Mouse (Mus musculus) heart, postnatal 0 days (tissue): ENCODE results near the gene Cmtm8. TPM values are rescaled to one million over a fixed set of nuclear protein-coding genes. Genes with fewer than 3 reads are reported as not detected.

ENCODE experiments used
- ATAC-seq: fragments of 200-750 bp; cut with Nextera tagmentation; 2 replicates; pipeline ENCODE4 v1.8.0; 2017; ENCODE audit warnings: low read depth, moderate number of reproducible peaks, moderate library complexity; ENCODE audit not compliant: insufficient read depth
- DNase-seq: peaks from one replicate; pipeline ENCODE4 v3.0.0-alpha.2; 2016; ENCODE audit warnings: low spot score
- H3K27ac ChIP-seq: fragments of 300-500 bp; sonication (generic); 2 replicates; pipeline ENCODE4 v1.5.1; 2014; ENCODE audit warnings: low read depth, mild to moderate bottlenecking
- H3K27me3 ChIP-seq: fragments of 300-500 bp; sonication (generic); 2 replicates; pipeline ENCODE4 v1.6.1; 2014; ENCODE audit warnings: low read length, mixed read lengths; ENCODE audit not compliant: control insufficient read depth, insufficient read depth
- H3K36me3 ChIP-seq: fragments of 300-500 bp; sonication (generic); replicated peaks from 2 replicates; pipeline ENCODE4 v1.6.1; 2014; ENCODE audit warnings: low read length, mixed read lengths; ENCODE audit not compliant: control insufficient read depth, insufficient read depth
- H3K4me1 ChIP-seq: fragments of 300-500 bp; sonication (generic); 2 replicates; pipeline ENCODE4 v1.6.1; 2014; ENCODE audit warnings: antibody characterized with exemption; ENCODE audit not compliant: control insufficient read depth, insufficient read depth
- H3K4me2 ChIP-seq: fragments of 300-500 bp; sonication (generic); 2 replicates; pipeline ENCODE4 v1.6.1; 2014; ENCODE audit warnings: low read depth, mild to moderate bottlenecking, low read length, moderate library complexity
- H3K4me3 ChIP-seq: fragments of 300-500 bp; sonication (generic); 2 replicates; pipeline ENCODE4 v1.5.1; 2014; ENCODE audit warnings: low read depth, low read length
- H3K9ac ChIP-seq: fragments of 300-500 bp; sonication (generic); replicated peaks from 2 replicates; pipeline ENCODE4 v1.6.1; 2014; ENCODE audit warnings: low read depth, low read length, mixed read lengths
- H3K9me3 ChIP-seq: fragments of 300-500 bp; sonication (generic); replicated peaks from 2 replicates; pipeline ENCODE4 v1.6.1; 2016; ENCODE audit warnings: low read length; ENCODE audit not compliant: control insufficient read depth
- CTCF ChIP-seq: IDR thresholded peaks from 2 replicates; pipeline ENCODE4 v1.5.1; 2016; ENCODE audit warnings: antibody characterized with exemption, control low read depth, low read depth
- EP300 ChIP-seq: IDR thresholded peaks from 2 replicates; pipeline ENCODE4 v1.6.1; 2016; ENCODE audit warnings: antibody characterized with exemption, low read depth
- WGBS: fragments of 180-500 bp; shearing (Covaris S2); extraction: QIAGEN DNeasy Blood & Tissue Kit; methylation state at CpG from one replicate; pipeline ENCODE4 v1.1.7; 2014; 5-methylcytosine and 5-hydroxymethylcytosine counted together
- polyA plus RNA-seq: library from polyadenylated mRNA; unstranded; fragments of >200 nt; fragmentation: Nextera tagmentation; extraction: Ambion mirVana; gene quantifications from 2 replicates; pipeline ENCODE4 v1.2.1, GENCODE M21; 2015
- total RNA-seq: library from RNA; depleted of rRNA; stranded (reverse); fragments of >200 nt; gene quantifications from 2 replicates; pipeline ENCODE4 v1.2.3, GENCODE M21; 2014; ENCODE audit warnings: low replicate concordance

Cmtm8 gene
- total and polyA plus RNA-seq, 2 experiments from 2014 or later = 14.4 to 14.8 TPM

DNA sequence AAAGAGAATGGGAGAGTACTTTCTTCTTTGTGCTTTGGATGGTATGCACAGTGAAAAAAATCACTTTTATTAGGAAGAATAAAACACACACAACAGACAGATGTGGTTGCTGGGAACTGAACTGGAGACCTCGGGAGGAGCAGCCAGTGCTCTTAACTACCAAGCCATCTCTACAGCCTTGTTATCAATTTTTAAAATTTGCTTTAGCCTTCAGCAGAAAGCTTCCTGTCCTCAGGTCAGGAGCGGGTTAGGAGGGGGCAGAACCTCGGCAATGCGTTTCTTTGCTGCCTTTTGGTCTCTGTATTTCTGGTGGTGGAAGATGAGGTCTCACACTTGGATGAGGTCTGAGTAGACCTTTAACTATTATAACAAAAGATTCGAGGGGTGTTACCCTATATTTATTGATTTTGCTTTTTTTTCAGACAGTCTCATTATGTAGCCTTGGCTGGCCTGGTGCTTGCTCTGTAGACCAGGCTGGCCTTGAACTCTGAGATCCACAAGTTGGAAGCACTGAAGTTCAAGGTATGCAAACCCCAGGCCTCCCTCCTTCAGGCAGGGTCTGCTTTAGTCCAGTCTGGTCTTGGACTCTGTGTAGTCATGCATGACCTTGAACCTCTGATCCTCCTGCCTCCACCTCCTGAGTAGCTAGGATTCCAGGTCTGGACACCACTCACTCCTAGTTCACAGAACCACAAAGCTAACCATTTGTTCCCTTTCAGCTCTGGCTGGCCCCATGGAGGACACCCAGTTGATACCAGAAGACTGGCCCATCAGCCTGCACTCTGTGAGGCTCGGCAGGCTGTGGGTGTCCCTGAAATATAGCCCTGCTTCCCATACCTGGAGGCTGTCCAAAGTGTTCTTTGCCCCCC, 66.5 kb downstream of the Cmtm8 start:
- Histone ChIP-seq H3K9me3 (no peaks in the 10 kb centered on the region), H3K4me3 (no peak overlapping the region), H3K9ac (no peak overlapping the region), H3K27ac (no peak overlapping the region), H3K27me3 (no peaks in the 10 kb centered on the region), H3K4me2 (no peak overlapping the region), H3K4me1 (peaks cover 9% of the 10 kb centered on the region; the same call in 1 of the 2 replicates), H3K36me3 (peaks cover 5% of the 10 kb centered on the region; the same call in 1 of the 2 replicates)
- no peak for ATAC-seq
- 62% methylated on average over 6 of the region's 6 CpGs for WGBS
- TF ChIP-seq CTCF (no peak), EP300 (no peak)
- DNase-seq = no peak

DNA sequence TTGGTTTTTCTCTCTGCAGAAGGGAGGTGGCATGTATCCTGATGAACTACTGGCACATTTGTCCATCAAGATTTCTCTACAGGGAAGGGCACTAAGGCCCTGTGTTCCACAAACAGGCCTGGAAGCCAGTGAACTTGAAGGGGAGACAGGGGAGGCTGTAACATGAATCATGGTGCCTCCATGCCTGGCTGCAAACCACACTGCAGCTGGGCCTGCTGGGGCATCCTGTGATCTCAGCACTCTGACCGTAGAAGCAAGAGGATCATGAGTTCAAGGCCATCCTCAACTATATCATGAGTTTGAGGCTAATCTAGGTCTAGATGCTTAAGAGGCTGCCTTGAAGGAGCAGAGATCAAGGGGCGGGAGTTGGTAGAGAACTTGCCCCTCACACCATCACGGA, 67.6 kb downstream of the Cmtm8 start:
- peaks cover 12% of the 10 kb centered on the region; the same call in 1 of the 2 replicates for H3K36me3 ChIP-seq
- no peak overlapping the region for H3K4me2 ChIP-seq
- WGBS = 75% methylated on average over 3 of the region's 3 CpGs
- no peak overlapping the region for H3K27ac ChIP-seq
- DNase-seq (no peak), ATAC-seq (no peak)
- TF ChIP-seq CTCF = no peak
- no peak for TF ChIP-seq EP300
- no peaks in the 10 kb centered on the region for H3K27me3 ChIP-seq
- H3K9ac ChIP-seq = no peak overlapping the region
- no peaks in the 10 kb centered on the region for H3K9me3 ChIP-seq
- H3K4me1 ChIP-seq = peaks cover 6% of the 10 kb centered on the region; the same call in 1 of the 2 replicates
- no peak overlapping the region for H3K4me3 ChIP-seq

DNA sequence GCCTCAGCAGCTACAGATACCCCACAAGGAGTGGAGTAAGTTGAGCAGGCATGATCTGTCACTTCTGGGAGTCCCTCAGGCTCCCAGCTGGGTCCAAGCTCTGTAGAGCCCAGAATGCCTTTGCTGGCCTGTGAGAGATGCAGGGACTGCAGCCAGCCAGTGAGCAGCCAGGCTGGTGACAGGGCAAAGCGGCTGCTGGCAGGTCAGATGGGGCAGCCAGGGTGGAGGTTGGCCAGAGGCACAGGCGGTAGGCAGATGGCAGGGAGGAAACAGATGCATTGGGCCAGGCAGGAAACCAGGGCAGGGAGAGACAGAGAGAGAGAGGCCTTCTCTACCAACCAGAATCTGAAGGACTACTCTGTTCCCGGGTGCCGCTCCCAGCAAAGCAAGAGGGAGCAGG, 68.7 kb downstream of the Cmtm8 start:
- 44% methylated on average over 4 of the region's 4 CpGs for WGBS
- no peaks in the 10 kb centered on the region for H3K9me3 ChIP-seq
- DNase-seq (no peak), ATAC-seq (peak; percentile 52)
- TF ChIP-seq CTCF = no peak
- no peak for TF ChIP-seq EP300
- H3K4me1 ChIP-seq = peaks cover 5% of the 10 kb centered on the region; the same call in 1 of the 2 replicates
- H3K27ac ChIP-seq = peak overlapping the region; percentile 37; the same call in 1 of the 2 replicates
- H3K9ac ChIP-seq = no peak overlapping the region
- no peaks in the 10 kb centered on the region for H3K27me3 ChIP-seq
- no peak overlapping the region for H3K4me3 ChIP-seq
- peaks cover 12% of the 10 kb centered on the region; the same call in 1 of the 2 replicates for H3K36me3 ChIP-seq
- no peak overlapping the region for H3K4me2 ChIP-seq

DNA sequence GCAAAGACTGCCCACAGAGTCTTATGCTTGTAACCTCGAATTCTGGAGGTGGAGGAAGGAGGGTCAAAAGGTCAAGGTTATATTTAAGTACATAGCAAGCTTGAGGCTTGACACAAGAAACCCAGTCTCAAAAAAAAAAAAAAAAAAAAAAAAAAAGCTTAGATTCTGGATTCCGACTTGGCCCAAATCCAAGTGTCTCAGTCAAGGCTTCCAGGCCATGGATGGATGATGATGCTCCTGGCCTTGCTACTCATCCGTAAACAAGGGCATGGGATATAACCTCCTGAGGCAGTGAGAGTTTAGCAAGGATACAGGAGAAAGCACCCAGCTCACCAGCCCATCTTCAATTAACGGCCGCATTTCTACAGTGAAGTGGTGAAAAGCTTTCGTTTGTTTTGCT, 69.3 kb downstream of the Cmtm8 start:
- H3K4me3 ChIP-seq = no peak overlapping the region
- no peak for ATAC-seq
- H3K4me2 ChIP-seq = no peak overlapping the region
- TF ChIP-seq CTCF = no peak
- TF ChIP-seq EP300 = no peak
- no peaks in the 10 kb centered on the region for H3K9me3 ChIP-seq
- H3K4me1 ChIP-seq = no peaks in the 10 kb centered on the region
- no peak overlapping the region for H3K9ac ChIP-seq
- no peak overlapping the region for H3K27ac ChIP-seq
- DNase-seq = no peak
- WGBS = 62% methylated on average over 6 of the region's 6 CpGs
- no peaks in the 10 kb centered on the region for H3K27me3 ChIP-seq
- peaks cover 12% of the 10 kb centered on the region; the same call in 1 of the 2 replicates for H3K36me3 ChIP-seq

DNA sequence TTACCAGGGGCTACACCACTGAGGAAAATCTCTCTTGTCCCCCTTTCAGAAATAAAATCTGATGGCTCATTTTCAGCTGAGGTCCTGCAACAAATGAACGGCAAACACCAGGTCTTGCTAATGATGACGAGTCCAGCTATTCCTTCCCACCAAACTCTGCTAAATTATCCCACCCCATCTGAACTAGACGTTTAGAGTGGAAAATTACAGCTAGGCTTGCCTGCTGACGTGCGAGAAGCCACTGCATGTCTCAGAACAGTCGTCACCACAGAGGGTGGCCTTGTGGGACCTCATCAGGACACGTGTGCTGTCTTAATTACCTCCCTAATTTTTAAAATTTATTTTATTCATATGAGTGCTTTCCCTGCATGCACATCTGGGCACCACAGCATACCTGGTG, 72.4 kb downstream of the Cmtm8 start:
- Histone ChIP-seq H3K9me3 (no peaks in the 10 kb centered on the region), H3K27ac (no peak overlapping the region), H3K4me1 (peaks cover 9% of the 10 kb centered on the region; the same call in 1 of the 2 replicates), H3K4me3 (no peak overlapping the region), H3K27me3 (no peaks in the 10 kb centered on the region), H3K4me2 (no peak overlapping the region), H3K36me3 (peaks cover 12% of the 10 kb centered on the region; the same call in 1 of the 2 replicates), H3K9ac (no peak overlapping the region)
- 67% methylated on average over 7 of the region's 7 CpGs for WGBS
- TF ChIP-seq CTCF = no peak
- no peak for TF ChIP-seq EP300
- no peak for DNase-seq
- no peak for ATAC-seq
